Comparison of ENCODE assay signal across 8 mouse cellular contexts in genomic region chr17:27520557-27520956, GRCm38 (mm10). TPM values are rescaled to one million over a fixed set of nuclear protein-coding genes. Genes with fewer than 3 reads are reported as not detected.
A peak's percentile ranks its signal among the peaks of the same experiment; 100 is the strongest.
DNase-seq lines count a peak whose midpoint lies in the region; ATAC-seq and TF ChIP-seq lines count a peak whose summit lies in the region.

No protein-coding gene starts in this region.

- peak; percentile 99 for TF ChIP-seq CTCF in C2C12 (IDR thresholded peaks at IDR 0.05; ENCODE audit: control insufficient read depth, insufficient read depth, insufficient read length)
- TF ChIP-seq CTCF in layer of hippocampus, adult 2 months (conservative IDR thresholded peaks at IDR 0.05) = peak; percentile 100

- peaks cover 48% of the 10 kb centered on the region for H3K27me3 ChIP-seq in C2C12 (ENCODE audit: control insufficient read depth, insufficient read depth, insufficient read length)

- H3K79me2 ChIP-seq in C2C12 (ENCODE audit: control insufficient read depth, insufficient read depth) = no peaks in the 10 kb centered on the region

- H3K79me3 ChIP-seq in C2C12 (ENCODE audit: low read depth) = no peaks in the 10 kb centered on the region

- ATAC-seq in common myeloid progenitor, adult 5-6 weeks (replicated peaks; ENCODE audit: low read depth, poor library complexity, severe bottlenecking) = peak; percentile 70
- no peak for ATAC-seq in activated CD4-positive, CD25-positive, alpha-beta regulatory T cell, adult 4 months

- DNase-seq in NIH3T3 (ENCODE audit: low read depth) = peak; percentile 51
- DNase-seq in heart, postnatal 10 days = peak; percentile 36 to 62
- peak in 1 of 2 experiments; percentile 67 for DNase-seq in layer of hippocampus, adult 2 months (ENCODE audit: low spot score in 2 of 2)
- peak; percentile 25 for DNase-seq in lung, postnatal 25 days (ENCODE audit: low spot score)
- DNase-seq in right cerebral cortex, adult 2 months (ENCODE audit: low spot score in 2 of 2) = peak; percentile 57 to 60

- no peak overlapping the region for H3K4me3 ChIP-seq in C2C12 (ENCODE audit: insufficient read depth, poor library complexity, severe bottlenecking)
- H3K4me3 ChIP-seq in layer of hippocampus, adult 2 months = no peak overlapping the region

- intact Hi-C loops in heart, postnatal 10 days (cut with DNase I) = loop anchor here (2.0 to 5.0 kb wide), 3 partner anchors 308 to 488 kb away; no protein-coding TSS in a partner anchor

- H3K36me3 ChIP-seq in C2C12 (ENCODE audit: control insufficient read depth, insufficient read depth) = no peaks in the 10 kb centered on the region

- no peak overlapping the region for H3K27ac ChIP-seq in layer of hippocampus, adult 2 months

- no peak overlapping the region for H3ac ChIP-seq in C2C12 (ENCODE audit: control insufficient read depth, insufficient read length, low read depth)

TF ChIP-seq in C2C12, 6 proteins besides CTCF, POLR2A, EP300 and RAD21:
- TF ChIP-seq USF1 (IDR thresholded peaks at IDR 0.05; ENCODE audit: low read depth) (no peak), CEBPB (IDR thresholded peaks at IDR 0.05; ENCODE audit: low read depth) (no peak), FOSL1 (IDR thresholded peaks at IDR 0.05; ENCODE audit: insufficient read depth, low read length, poor library complexity, severe bottlenecking) (no peak), MYOG (IDR thresholded peaks at IDR 0.05; ENCODE audit: control insufficient read depth, extremely low read depth, insufficient read length) (no peak), MAX (IDR thresholded peaks at IDR 0.05) (peak; percentile 52)
TF ChIP-seq in C2C12: peak in this region for 1.

RNA-seq across cellular contexts. Expression of gene Grm4, which starts 0.6 kb away (rescaled TPM):
- not detected for polyA plus RNA-seq in C2C12 (2012; fragmentation: generic; extraction: Trizol)
- total RNA-seq in common myeloid progenitor, adult 5-6 weeks (2017) = 0.05 TPM in 1 of 2 replicates, not detected in the other
- total RNA-seq in heart, postnatal 10 days (2021) = under 1 TPM in 1 of 2 experiments, not detected in 1; 0.20 TPM
- total RNA-seq in layer of hippocampus, adult 2 months (2021) = 1 to 10 TPM; 7.9 to 9.6 TPM
- polyA plus RNA-seq in activated CD4-positive, CD25-positive, alpha-beta regulatory T cell, adult 4 months (2017; shearing (Covaris generic)) = under 1 TPM in 1 of 2 experiments, not detected in 1; 0.18 TPM

RNA-seq across cellular contexts. Expression of gene Hmga1, which starts 35.7 kb away (rescaled TPM):
- polyA plus RNA-seq in C2C12 (2012; fragmentation: generic; extraction: Trizol) = 397 TPM
- 141 and 203 TPM in 2 replicates for total RNA-seq in common myeloid progenitor, adult 5-6 weeks (2017)
- total RNA-seq in heart, postnatal 10 days (2021) = 10 to 100 TPM; 42.5 to 47.3 TPM
- total RNA-seq in layer of hippocampus, adult 2 months (2021) = 10 to 100 TPM; 30.5 to 38.2 TPM
- 10 to 100 TPM; 48.0 to 73.5 TPM for polyA plus RNA-seq in activated CD4-positive, CD25-positive, alpha-beta regulatory T cell, adult 4 months (2017; shearing (Covaris generic))

RNA-seq across cellular contexts. Expression of gene AI413582, which starts 45.0 kb away (rescaled TPM):
- 37.9 TPM for polyA plus RNA-seq in C2C12 (2012; fragmentation: generic; extraction: Trizol)
- total RNA-seq in common myeloid progenitor, adult 5-6 weeks (2017) = 19.0 and 22.6 TPM in 2 replicates
- total RNA-seq in heart, postnatal 10 days (2021) = 10 to 100 TPM; 10.2 to 11.2 TPM
- 10 to 100 TPM; 61.6 to 66.1 TPM for total RNA-seq in layer of hippocampus, adult 2 months (2021)
- polyA plus RNA-seq in activated CD4-positive, CD25-positive, alpha-beta regulatory T cell, adult 4 months (2017; shearing (Covaris generic)) = 100 to 1,000 TPM in 1 of 2 experiments, 10 to 100 TPM in 1; 98.5 to 118 TPM
